In genomic region chr2:112767665-112768064, GRCm38 (mm10) we compare ENCODE assay signal across 10 mouse cellular contexts.
DNase-seq lines count a peak whose midpoint lies in the region; ATAC-seq and TF ChIP-seq lines count a peak whose summit lies in the region.
"Had no signal": no experiment of that assay in that cellular context is flagged by ENCODE, and none has a peak within 500 bp of the region (broad histone marks: within the 10 kb centered on the region; RNA-seq: fewer than 3 reads in every experiment).

No protein-coding gene starts in this region.

- peak; percentile 65 for TF ChIP-seq CTCF in stomach, postnatal 0 days (IDR thresholded peaks at IDR 0.05; ENCODE audit: low read depth)

- no peak overlapping the region for H3K4me2 ChIP-seq in stomach, postnatal 0 days (replicated peaks; ENCODE audit: low read depth)

- H3K36me3 ChIP-seq in stomach, postnatal 0 days (ENCODE audit: control insufficient read depth, insufficient read depth, low read length): no peaks in the 10 kb centered on the region

- TF ChIP-seq EP300 in stomach, postnatal 0 days (optimal IDR thresholded peaks at IDR 0.05): no peak

- no peaks in the 10 kb centered on the region for H3K27me3 ChIP-seq in stomach, postnatal 0 days (ENCODE audit: control insufficient read depth, insufficient read depth, low read length)

- no peak overlapping the region for H3K27ac ChIP-seq in stomach, postnatal 0 days (replicated peaks)

- DNase-seq in heart, adult 11 months: peak; percentile 51
- no peak for DNase-seq in heart, postnatal 4 days
- DNase-seq in retina, embryonic 14.5 days (ENCODE audit: low spot score): peak; percentile 43
- DNase-seq in retina, postnatal 1 day: no peak
- peak; percentile 8 for DNase-seq in embryo, embryonic 11.5 days (ENCODE audit: low read depth, low spot score)
- no peak for DNase-seq in stomach, postnatal 0 days (ENCODE audit: low spot score)
- no peak for DNase-seq in layer of hippocampus, postnatal 14 days (ENCODE audit: low spot score in 2 of 2)
- DNase-seq: cerebellum, adult 11-12 months; lung, postnatal 10 days had no signal

- H3K9me3 ChIP-seq in stomach, postnatal 0 days (ENCODE audit: control insufficient read depth, low read length): no peaks in the 10 kb centered on the region

- H3K4me1 ChIP-seq in stomach, postnatal 0 days (replicated peaks; ENCODE audit: control insufficient read depth, insufficient read depth): no peaks in the 10 kb centered on the region

- ATAC-seq in stomach, postnatal 0 days (ENCODE audit: low FRiP score, low TSS enrichment): no peak
- no peak for ATAC-seq in erythroblast, adult 5-6 weeks (replicated peaks; ENCODE audit: low FRiP score, poor library complexity, severe bottlenecking)

- H3K9ac ChIP-seq in stomach, postnatal 0 days (ENCODE audit: low read length): no peak overlapping the region

- WGBS in stomach, postnatal 0 days: 70% methylated on average over 5 of the region's 5 CpGs

- no peak overlapping the region for H3K4me3 ChIP-seq in stomach, postnatal 0 days (ENCODE audit: low read depth, low read length)

Comparison
In these comparisons a context has a peak if more than half of its experiments do, and no peak if none do; other contexts are left out.
1. DNase-seq: peak in heart, adult 11 months (single experiment), retina, embryonic 14.5 days (single experiment) and embryo, embryonic 11.5 days (single experiment); none in heart, postnatal 4 days (single experiment), retina, postnatal 1 day (single experiment), stomach, postnatal 0 days (single experiment) and layer of hippocampus, postnatal 14 days (0 of 2).